Mouse (Mus musculus): ENCODE data around the gene Psmg4. TPM values are rescaled to one million over a fixed set of nuclear protein-coding genes. Genes with fewer than 3 reads are reported as not detected.

Psmg4 gene
- total RNA-seq, 2 experiments from 2014 or later, result 14.8 to 23.0 TPM

DNA sequence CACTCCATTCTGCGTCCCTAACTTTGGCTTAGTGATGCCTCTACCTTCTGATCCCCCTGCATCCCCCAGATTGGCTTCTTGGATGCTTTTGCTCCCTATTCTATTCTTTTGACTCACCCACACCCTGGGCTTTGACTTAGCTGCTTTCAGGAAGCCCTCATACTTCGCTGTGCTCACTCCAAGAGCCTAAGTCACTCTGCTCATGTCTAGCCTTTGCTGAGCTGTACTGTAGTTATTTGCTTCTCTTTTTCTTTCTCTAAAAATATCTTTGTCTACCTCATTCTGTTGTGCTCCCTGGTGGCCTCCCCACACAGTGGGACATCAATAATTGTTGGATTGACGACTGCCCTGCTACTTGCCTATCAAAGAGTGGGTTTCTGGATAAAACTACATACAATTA is 14.6 kb upstream of the Psmg4 start:
- DNase-seq (ENCODE audit: low spot score), result no peak

DNA sequence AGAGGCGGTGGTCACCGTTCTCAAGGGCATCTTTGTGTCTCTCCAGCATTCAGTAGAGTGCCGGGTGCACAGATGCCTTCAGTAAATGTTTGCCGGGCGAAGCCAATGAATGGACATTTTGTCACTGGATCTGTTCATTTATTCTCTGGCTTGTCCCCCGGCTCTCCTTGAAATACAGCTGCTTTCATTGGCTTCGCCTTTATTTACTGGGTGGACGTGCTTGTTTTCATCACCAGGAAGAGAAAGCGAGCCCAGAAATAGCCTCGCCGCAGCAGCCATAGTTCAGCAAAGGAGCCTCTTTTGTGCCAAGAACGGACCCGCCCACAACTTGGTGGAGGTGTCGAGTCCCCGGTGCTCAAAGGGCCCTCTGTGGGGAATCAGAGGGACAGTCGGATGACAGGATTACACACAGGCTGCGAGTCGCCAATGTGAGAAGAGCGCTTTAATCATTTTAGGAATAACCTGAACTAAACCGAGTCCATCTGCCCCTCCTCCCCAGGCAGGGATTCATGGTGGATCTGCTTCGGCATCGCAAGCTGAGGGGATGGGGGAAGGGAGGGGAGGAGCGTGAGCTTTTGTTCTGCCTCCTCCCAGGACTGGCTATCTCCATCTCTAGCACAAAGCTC is 13.9 kb upstream of the Psmg4 start:
- DNase-seq (ENCODE audit: low spot score), result peak; percentile 55

DNA sequence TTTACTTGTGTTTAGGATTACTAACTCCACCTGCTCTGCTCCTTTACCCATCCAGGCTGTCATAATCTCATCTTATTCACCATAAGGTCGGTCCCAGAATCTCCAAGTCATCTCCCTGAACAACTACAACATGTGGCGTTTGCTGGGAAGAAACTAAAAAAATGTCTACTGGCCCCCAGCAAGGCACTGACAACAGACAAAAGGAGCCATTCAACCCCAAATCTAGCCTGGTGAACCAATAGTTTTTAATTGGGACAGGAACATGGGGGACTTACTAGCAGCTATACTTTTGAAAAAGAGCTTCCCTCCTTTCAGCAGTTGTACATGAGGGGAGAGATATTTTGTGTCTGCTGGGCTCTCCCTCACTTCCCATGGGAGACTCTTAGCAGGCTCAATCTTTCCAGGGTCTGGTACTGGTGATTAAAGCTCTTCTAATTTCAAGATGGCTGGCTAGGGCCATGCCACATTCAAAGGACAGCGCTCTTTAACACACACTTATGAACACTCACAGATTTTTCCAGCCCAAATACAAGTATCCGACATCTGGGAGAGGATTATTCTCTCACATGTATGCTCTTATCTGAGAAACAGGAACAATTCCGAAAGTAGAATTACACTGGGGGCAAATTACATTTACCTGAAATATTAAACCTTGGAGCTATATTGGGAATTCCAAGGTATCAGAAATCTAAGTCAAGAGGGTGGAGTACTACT is 13.1 kb upstream of the Psmg4 start:
- DNase-seq (ENCODE audit: low spot score), result no peak

DNA sequence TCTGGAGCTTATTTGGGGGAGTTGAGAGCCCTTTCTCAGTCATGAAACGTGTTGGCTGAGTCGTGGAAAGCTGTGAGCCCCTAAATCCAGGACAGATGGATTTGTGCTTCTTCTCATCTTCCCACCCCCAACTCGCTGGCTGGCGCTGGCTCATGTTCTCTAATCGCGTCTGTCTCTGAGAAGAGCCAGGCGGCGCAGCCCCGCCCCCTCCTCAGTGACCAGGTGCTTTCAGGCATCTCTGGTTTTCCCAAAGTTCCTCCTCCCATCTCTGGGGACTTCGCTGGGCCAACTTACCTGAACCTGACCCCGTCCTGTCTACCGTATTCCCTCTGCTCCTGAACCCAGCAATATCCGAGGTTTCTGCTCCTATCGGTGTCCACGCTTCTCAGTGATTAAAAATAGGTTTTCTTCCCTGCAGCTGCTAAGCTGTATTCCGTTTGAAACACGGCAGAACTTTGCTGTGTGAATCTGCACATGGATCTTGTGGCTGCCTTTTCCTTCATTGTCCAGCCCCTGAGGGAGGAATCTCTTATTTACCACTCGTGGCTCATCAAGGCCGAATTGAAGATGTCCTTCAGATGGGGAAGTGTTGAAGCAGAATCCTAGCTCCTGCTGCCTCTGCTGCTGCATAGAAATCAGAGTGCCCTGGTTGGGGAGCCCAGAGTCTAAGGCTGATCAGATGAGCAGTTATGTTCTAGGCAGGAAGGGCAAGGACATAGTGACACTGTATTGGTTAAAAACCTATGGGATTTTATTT is 12.3 kb upstream of the Psmg4 start:
- DNase-seq (ENCODE audit: low spot score), result no peak

DNA sequence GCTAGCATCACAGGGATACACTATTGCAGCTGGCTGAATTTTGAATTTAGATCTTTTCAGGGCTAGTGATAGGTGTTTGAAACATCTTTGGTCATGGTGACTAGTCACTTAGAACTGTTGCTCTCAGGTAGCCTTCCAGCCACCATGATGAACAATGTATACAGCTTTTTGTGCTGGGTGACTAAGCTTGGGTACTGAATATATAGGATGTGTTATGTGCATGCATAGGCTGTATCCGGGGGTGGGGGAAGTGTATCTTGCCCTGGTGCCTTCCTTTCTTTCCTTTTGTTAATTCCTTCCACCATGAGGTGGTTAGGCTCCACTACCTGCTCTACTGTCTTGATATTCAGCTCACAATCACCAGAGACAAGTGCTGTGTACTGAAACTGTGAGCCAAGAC is 11.3 kb upstream of the Psmg4 start:
- DNase-seq (ENCODE audit: low spot score), result no peak

DNA sequence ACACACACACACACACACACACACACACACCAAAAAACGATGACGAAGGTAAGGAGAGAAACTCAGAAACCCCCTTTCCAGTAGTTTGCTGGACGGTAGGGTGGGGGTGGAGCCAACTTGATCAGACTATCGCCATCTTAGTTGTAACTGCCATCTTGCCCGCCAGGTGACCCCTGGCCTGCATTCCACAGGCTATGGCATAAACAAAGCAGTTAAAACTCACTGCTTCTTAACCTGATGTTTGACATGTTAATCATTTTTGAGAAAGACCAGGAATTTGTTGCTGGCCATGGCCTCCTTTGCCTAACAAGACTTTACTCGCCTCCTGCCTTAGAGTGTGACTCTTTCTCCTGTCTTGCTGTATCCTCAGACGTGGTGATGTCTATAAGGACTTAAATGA is 10.1 kb upstream of the Psmg4 start:
- no peak for DNase-seq (ENCODE audit: low spot score)

DNA sequence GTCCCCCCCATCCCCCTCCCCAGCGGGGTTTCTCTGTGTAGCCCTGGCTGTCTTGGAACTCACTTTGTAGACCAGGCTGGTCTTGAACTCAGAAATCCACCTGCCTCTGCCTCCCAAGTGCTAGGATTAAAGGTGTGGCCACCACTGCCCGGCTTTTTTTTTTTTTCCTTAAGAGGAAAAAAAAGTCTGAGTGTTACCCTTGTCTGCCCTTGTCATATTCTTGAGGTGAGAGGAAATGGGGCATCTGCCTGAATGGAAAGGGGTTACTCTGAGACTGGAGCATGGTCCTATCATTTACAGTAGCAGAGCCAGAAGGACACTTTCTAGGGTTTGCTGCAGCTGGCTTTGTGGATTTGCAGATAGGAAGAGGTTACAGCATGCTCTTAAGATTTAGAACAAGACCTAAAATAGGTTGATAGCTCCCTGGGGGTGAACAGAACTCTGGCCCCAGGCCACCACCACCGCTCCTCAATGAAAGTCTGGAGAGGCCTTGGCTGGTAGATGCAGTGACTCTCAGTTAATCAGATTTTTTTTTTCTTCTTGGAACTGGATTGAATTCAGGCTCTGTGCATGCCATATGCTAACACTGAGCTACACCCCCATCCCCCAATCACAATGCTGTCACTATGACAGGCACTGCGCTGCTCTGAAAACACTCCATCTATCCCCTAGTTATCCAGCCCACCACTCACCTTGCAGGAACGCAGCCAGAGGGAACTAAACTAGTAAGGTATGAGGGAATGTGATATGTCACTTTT is 9.3 kb upstream of the Psmg4 start:
- peak; percentile 53 for DNase-seq (ENCODE audit: low spot score)

DNA sequence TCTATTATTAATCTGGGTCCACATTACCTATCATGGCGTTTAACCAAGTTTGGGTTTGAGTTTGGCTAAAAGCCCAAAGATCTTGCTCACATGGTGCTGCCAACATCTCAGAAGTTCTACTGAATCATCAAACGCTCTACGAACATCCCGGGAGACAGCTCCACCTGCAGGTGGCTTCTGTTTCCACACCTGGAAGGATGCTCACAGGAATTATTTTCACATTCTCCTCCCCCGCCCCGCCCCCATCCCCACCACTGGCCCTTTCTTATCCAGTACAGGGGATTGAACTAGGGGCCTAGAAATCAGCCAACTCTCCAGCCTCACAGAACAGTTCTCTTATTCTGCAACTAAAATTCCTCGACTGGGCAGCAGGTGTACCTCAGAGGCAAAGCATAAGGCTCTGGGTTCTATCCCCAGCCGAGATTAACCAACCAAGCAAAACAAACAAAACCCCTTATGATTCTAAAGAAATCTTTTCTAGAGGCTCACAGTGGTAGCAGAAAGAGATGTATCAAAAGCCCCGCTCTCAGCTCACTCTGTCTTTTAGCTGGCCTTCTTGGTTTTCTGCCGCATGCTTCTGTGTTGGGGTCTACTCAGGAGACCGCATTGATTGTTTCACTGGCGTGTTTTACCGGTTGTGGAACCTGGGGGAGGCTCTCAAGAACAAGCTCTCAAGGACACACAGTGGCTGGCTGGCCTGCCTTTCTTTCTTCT is 8.4 kb upstream of the Psmg4 start:
- peak; percentile 63 for DNase-seq (ENCODE audit: low spot score)

DNA sequence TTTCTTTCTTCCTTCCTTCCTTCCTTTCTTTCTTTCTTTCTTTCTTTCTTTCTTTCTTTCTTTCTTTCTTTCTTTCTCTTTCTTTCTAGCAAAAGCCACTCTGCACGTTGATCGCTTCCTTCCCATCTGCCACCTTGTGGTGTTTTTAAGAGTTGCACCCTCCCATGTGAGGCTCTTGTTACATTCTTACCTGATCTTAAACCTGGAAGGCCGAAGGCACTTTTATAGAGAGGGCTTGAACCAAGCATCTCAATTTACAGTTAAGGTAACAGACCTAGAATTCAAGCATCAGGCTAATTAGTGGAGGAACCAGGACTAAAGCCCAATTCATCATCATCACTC is 7.9 kb upstream of the Psmg4 start:
- peak; percentile 67 for DNase-seq (ENCODE audit: low spot score)

DNA sequence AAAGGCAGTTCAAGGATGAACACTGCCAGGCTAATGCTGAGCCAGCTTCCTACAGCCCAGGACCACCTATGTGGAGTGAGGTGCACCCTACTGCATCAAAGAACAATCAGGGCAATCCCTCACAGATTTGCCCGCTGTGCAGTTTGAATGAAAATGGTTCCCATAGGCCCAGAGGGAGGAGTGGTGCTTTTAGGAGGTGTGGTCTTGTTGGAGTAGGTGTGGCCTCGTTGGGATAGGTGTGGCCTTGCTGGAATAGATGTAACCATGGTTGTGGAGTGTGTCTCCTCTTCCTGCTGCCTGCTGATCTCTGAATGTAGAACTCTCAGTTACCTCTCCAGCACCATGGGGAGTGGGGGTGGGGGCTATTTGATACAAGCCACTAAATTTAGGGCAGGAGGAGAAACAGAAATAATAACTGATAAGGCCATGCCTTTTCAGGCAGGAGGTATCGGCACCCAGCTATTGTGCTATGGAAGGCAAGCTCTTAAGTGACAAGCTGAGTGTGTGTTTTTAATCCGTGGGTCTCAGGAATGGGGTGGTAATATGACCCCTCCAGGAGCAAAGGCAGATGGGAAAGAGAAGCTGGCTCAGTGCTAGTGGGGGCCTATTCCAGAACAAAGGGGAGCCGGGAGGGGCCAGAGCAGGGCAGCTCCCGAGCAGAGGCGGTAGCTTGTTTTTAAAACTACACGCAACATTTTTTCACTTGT is 6.5 kb upstream of the Psmg4 start:
- no peak for DNase-seq (ENCODE audit: low spot score)

DNA sequence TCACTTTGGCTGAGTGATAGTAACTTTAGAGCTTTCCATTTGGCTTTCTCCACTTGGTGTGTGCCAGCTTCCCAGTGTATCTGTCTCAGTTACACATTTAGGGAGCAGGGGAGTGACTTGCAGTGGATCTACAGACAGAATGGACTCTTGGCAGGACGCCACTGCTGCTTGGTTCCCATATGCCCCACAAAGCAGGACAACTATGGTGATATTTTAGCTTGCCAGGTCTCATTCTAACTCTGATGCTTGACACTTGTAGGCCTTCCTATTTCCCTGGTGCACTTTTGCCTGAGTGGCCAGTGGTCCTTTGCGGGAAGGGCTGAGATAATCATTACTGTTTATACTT is 6.0 kb upstream of the Psmg4 start:
- no peak for DNase-seq (ENCODE audit: low spot score)

DNA sequence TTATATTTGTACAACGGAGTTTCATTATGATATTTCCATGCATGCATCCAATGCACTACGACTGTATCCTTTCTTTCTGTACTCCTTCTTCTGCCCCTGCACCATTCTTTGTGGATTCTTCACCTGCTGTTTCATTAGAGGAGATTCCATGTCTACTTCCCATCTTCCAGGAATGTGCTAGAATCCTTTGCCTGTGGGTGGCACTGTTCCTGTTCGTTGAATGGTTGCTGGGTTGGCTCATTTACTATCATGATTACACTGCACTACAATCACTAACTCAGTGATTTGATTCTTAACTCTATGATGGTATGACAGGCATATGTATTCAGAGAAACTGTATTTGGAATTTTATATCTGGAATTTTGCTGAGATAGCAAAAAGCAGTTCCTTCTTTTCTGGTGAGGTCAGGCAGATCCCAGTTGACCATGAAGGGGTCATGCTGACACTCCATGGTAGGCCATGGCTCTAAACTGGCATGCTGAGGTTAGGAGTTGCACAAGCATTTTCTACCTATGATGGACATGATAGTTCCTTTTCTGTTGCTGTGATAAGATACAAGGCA is 5.1 kb upstream of the Psmg4 start:
- DNase-seq (ENCODE audit: low spot score), result no peak

DNA sequence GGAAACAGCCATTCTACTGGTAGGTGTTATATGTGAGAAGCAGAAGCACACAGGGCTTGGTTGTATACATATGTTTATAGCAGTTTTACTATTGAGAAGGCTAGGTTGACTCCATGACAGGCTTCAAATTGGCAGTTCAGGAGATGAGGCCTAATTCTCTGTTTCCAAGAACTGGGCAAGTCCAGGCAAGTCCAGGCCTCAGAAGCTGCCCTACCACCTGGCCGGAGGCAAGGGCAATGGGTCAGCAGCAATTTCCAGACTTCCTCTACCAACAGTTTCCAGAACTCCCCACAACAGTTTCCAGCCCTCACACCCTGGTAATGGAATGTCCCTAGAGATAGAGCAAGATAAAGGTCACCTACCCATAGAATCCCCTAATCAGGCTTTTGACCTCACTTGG is 2.8 kb upstream of the Psmg4 start:
- no peak for DNase-seq (ENCODE audit: low spot score)

DNA sequence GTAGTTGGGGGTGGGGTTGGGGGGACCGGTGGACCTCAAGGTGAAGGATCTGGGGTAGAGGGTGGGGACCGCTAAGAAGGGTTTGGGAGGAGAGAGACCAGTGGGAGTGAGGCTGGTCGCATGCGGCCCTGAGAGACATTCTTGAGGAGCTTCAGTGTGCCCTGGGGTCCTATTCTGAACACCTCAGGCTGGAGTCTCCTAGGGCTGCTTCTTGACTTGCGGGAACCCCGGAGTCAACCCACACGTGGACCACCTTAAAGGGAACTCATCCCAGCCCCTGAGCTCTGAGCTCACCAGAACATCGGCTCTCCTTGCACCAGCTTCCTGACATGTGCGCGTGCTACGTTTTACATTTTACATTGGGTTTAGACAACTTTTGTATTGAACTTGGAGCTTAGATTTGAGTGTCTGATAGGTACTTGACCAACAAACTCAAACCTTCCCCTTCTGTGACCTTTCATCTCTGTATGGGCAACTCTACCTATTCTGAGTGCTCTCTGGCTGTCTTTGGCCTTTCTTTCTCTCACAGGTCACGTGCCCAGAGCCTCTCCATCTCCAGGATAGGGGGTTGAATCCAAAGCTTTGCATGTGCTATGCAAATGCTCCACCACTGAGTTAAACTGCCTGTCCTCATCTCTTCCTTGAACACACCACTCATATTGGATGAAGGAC is 676 bp downstream of the Psmg4 start:
- DNase-seq (ENCODE audit: low spot score), result no peak

DNA sequence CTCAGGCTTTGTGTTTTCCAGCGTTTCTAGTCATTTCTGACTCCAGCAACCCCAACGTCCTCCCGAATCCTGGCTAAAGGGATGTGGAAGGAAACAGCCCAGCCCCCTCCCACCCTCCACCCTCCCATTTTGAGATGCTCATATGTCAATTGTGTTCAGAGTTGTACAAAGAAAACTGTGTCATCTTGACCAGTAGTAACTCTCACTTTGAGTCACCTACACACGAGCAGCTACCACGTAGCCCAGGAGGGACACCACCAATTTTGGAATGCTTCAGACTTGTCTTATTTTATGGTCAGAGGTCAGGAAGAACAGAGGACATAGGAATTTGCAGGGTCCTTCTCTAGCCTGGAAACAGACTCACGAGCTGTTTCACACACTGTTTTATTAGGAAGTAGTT is 11.3 kb downstream of the Psmg4 start:
- DNase-seq (ENCODE audit: low spot score), result no peak

DNA sequence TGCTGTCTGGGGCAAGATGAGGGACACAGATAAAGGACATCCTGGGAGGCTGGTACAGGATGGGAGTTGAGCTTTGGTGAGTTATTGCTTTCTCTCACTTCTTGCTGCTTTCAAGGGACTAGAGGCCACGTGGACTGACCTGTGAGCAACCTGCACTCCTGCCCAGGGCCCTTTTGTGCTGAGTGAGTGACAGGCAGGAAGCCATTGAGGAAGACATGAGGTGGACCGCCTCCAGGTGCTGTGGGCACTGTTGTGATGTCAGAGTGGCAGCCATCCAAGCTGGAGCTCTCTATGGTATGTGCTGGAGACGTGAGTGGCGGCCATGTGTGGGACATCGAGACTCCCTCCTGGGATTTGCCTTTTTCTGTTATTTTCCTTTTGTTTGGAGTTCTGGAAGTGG is 18.9 kb downstream of the Psmg4 start:
- no peak for DNase-seq (ENCODE audit: low spot score)

DNA sequence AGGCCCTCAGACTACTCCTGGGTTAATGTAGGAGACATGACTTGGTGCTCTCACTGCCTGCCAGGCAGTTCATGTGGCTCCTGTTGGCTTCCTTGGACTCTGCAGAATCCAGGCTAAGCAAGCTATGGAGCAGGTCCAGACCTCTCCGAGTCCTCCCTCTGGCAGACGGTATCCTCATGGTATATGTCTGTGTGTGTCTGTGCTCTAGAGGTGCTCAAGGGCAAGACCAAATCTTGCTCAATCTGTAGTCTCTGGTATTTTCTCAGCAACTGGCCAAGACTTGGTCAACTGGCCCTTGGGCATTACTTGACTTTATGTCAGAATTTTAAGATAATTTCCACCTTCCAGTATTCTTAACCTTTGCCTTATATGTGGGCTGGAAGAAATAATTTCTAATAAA is 22.6 kb downstream of the Psmg4 start:
- DNase-seq (ENCODE audit: low spot score), result no peak

DNA sequence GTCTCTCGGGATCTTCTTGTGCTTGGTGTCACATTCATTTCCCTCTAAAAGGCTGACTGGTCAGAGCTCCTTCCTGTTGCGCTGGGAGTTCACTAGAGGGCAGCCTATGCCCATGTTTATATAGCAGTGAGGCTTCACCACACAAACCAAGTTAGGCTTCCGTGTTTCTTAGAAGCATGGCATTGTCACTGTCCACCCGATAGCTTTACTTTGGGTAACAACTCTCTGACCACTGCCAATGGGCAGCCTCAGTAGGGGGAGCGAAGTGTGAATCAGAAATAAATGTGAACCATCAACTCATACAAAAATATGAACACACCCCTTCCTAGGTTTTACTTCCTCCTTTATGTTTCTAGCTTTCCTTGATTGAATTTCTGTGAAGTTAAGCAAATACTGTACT is 24.8 kb downstream of the Psmg4 start:
- DNase-seq (ENCODE audit: low spot score), result peak; percentile 73

DNA sequence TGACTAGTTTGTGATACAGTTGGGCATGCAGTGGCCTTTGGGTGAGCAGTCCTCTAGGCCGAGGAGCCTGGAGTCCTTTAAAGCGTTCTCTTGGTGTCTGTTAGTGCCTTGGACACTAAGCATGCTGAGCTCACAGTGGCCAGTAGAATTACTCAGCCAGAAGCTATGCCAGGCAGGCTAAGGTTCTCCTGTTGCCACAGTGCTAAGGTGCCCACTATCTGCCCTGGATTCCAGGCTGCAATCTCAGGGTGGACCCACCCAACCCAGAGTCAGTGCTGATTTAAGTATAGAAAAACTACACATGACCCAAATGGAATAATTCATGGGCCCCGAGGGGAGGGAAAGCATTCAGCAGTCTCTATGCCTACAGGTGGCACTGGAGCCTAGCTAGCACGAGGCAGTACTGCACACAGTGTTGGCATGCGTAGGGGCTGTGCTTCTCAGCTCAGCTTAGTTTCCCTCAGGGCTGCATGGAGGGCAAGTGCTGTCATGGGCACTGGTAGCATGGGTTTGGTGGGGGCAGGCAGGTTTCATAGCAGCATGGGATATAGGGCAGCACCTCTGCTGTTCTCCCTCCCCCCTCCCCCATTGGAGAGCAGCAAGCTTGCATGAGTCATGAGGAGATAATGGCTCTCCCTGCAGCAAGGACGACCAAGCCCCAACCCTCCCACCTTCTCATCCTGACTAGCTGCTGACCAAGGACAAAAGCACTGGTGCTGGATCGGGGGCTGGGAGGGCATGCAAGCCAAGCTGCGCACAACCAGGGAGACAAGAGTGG is 29.8 kb downstream of the Psmg4 start:
- DNase-seq (ENCODE audit: low spot score), result peak; percentile 40
